Mouse (Mus musculus) spleen, adult 12 weeks (tissue): ENCODE results near the gene 1700001P01Rik.
"Not testable (repeated sequence)": the region's sequence is repeated elsewhere in the genome, so short reads cannot be mapped to it uniquely, and the experiment has no call there.

Experiments
- DNase-seq: peaks from one replicate; pipeline ENCODE4 v3.0.0; 2022; ENCODE audit warnings: low spot score

Gene 1700001P01Rik

GRCm38 (mm10) chr11:97793165-97793564 lies 17.4 kb upstream of the 1700001P01Rik start:
- no peak for DNase-seq

DNA sequence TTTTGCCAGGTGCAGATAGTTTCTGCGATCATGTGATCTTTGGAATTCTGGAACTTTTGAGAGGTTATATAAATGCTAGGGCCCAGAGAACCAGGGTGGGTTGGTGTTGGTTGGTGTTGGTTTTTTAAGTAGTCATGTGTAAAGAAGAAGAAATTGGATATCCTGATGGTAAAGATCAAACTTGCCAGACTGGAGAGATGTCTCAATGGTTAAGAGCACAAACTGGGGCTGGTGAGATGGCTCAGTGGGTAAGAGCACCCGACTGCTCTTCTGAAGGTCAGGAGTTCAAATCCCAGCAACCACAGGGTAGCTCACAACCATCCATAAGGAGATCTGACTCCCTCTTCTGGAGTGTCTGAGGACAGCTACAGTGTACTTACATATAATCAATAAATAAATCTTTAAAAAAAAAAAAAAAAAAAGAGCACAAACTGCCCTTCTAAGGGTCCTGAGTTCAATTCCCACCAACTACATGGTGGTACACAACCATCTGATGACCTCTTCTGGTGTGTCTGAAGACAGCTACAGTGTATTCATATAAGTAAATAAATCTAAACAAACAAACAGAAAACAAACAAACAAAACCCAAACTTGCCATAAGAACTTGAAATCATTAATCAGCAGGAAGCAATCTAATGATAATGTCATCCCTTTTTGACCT lies 15.2 kb upstream of the 1700001P01Rik start:
- DNase-seq: not testable (repeated sequence)

DNA sequence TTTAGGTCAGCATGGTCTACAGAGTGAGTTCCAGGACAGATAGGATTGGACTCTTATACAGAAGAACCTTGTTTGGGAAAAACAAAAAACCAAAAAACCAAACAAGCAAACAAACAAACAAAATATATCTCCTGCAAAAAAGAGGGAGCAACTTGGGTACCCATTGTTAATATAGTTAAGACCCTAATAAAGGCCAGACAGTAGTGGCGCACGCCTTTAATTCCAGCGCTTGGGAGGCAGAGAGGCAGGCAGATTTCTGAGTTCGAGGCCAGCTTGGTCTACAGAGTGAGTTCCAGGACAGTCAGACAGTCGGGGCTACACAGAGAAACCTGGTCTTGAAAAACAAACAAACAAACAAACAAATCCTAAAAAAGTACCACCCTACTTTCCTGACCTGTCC lies 14.0 kb upstream of the 1700001P01Rik start:
- DNase-seq: no peak

DNA sequence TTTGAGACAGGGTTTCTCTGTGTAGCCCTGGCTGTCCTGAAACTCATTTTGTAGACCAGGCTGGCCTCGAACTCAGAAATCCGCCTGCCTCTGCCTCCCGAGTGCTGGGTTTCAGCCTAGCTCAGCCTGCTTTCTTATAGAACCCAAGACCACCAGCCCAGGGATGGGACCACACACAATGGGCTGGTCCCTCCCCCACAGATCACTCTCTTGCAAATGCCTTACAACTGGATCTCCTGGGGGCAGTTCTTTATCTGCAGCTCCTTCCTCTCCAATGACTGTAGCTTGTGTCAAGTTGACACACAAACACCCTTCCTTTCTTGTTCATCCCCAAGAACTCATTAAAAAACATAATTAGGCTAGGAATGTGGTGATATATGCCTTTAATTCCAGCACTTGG lies 12.2 kb upstream of the 1700001P01Rik start:
- no peak for DNase-seq

GRCm38 (mm10) chr11:97782564-97782895 lies 6.8 kb upstream of the 1700001P01Rik start:
- no peak for DNase-seq

- DNase-seq: peak; percentile 98
Measured at GRCm38 (mm10) chr11:97781832-97782563, 6.3 kb upstream of the 1700001P01Rik start, which contains the start of gene Rpl23. Gene Rpl23 (minus strand): TSS chr11:97782437.

GRCm38 (mm10) chr11:97781478-97781831 lies 5.7 kb upstream of the 1700001P01Rik start:
- no peak for DNase-seq

DNA sequence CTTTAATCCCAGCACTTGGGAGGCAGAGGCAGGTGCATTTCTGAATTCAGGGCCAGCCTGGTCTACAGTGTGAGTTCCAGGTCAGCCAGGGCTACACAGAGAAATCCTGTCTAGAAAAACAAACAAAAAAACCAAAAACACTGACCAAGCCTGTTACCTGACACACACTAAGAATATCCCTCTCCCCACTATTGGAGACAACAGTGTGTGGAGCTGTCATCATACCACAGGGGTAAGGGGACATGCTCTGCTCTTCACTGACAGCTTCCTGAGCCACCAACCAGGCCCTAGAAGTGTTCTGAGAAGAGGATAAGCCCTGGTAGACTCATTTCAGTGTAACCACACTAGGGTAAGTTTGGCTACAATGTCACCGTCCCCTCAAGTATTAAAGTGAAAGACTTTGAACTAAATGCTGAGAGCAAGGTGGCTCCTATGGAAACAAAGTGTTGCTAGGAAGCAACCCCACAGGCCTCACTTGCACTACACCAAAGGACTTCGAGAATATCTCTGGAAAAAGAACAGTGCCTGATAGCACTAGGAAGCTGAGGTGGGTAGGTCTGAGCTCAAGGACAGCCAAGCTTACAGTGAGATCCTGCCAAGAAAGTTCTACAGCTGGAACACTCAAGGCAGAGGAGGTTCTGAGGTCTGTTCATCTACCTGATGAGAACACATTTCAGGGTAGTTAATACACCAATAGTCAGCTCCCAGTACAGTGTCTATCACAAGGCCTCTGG lies 4.4 kb upstream of the 1700001P01Rik start:
- no peak for DNase-seq

- DNase-seq: no peak
Measured at GRCm38 (mm10) chr11:97778918-97779317, 3.2 kb upstream of the 1700001P01Rik start.

DNA sequence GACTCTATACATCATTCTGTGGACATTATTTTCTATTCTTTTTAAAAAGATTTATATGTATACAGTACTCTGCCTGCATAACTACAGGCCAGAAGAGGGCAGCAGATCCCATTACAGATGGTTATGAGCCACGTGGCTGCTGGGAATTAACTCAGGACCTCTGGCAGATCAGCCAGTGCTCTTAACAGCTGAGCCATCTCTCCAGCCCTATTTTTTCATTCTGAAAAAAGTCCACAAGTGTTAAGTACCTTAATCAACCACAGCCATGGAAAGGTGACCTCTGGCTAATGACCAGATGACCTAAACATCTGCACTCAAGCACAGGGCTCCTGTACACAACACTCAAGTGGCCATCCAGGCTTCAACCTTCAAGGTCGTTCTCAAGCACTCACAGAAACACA lies 1.4 kb upstream of the 1700001P01Rik start:
- DNase-seq: no peak

GRCm38 (mm10) chr11:97776497-97777128 lies 895 bp upstream of the 1700001P01Rik start:
- no peak for DNase-seq

GRCm38 (mm10) chr11:97775186-97775585 lies 532 bp downstream of the 1700001P01Rik start:
- no peak for DNase-seq

DNA sequence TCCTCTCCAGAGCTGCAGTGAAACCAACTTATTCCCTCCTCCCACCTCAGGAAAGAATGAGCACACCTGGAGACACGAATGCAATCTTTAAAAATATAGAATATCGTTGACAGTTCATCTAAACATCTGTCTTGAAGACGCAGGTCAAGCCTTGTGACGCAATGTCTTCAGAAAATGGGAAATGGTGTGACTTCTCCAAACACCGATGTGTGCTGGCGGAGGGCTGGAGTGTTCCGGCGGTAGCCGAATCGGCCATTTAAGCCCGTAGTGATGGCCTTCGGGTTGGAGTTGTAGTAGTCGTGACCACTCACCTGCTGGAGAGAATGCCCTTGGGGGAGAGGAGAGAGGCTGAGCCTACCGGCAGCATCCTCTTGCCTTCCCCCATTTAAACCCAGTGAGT lies 4.3 kb downstream of the 1700001P01Rik start:
- no peak for DNase-seq

GRCm38 (mm10) chr11:97769704-97770103 lies 6.0 kb downstream of the 1700001P01Rik start:
- no peak for DNase-seq

- DNase-seq: peak; percentile 90
Measured at GRCm38 (mm10) chr11:97766154-97766881, 9.4 kb downstream of the 1700001P01Rik start, which contains the start of gene Cwc25. Gene Cwc25 (minus strand): TSS chr11:97766556.

DNA sequence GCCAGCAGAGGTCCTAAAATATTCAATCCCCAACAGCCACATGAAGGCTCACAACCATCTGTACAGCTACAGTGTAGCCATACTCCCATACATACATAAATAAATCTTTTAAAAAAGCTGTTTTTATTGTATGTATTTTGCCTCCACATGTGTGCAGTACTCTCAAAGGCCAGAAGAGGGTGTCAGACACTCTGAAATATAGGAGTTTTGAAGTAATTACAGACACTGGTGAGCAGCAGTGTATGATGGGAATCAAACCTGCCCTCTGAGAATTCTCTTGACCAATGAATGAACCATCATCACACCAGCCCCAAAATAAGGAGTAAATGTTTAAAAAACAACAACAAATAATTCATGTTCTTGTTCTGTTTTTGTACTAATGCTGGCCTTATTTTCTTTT lies 14.1 kb downstream of the 1700001P01Rik start:
- DNase-seq: no peak

DNA sequence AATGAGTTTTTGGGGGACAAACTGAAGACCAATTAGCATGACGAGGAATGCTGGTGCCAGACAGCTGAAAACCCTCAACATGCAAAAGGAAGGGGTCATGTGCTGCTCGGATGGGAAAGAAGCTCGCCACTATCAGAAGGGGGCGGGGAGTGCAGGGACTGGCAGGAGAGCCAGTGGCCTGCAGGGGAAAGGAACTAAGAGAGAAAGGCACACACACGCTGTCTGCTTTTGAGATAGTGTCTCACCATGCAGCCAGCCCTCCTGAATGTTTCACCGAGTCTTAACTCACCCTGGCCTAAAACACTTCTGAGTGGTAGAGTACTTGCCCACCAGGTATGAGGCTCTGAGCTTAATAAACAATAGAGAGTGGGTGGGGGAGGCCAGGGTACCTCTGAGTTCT lies 16.8 kb downstream of the 1700001P01Rik start:
- DNase-seq: no peak

DNA sequence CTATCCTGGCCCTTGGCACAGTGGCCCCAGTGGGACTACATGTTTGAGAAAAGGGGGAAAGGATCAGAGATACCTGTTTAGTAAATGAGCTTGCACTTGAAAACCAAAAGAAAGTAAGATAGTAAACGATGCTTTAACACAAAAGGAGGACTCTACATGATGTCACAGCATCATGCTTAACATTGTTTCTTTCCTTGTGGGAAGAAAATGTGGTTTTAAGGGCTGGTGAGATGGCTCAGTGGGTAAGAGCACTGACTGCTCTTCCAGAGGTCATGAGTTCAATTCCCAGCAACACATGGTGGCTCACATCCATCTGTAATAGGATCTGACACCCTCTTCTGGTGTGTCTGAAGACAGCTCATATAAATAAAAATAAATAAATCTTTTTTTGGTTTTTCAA lies 17.6 kb downstream of the 1700001P01Rik start:
- DNase-seq: no peak

DNA sequence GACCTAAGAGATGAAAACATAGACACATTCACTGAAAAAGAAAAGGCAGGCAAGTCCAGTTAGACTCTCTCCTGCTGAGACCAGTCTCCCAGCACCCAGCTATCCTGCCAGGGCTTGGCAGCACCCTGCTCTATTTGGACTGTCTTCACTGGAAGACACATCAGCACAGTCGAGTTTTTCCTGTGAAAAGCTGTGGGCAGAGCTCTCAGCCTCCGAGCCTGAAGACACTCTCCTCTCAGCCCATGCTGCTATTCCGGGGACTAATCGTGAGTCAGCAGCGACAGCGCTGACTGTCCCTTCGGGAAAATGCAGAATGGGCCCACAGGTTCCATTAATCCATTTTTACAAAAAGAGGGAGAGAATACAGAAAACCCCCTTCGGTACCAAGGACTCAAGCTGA lies 22.4 kb downstream of the 1700001P01Rik start:
- DNase-seq: no peak

GRCm38 (mm10) chr11:97748496-97748895 lies 27.2 kb downstream of the 1700001P01Rik start:
- no peak for DNase-seq

- DNase-seq: no peak
Measured at GRCm38 (mm10) chr11:97747773-97748172, 27.9 kb downstream of the 1700001P01Rik start.

DNA sequence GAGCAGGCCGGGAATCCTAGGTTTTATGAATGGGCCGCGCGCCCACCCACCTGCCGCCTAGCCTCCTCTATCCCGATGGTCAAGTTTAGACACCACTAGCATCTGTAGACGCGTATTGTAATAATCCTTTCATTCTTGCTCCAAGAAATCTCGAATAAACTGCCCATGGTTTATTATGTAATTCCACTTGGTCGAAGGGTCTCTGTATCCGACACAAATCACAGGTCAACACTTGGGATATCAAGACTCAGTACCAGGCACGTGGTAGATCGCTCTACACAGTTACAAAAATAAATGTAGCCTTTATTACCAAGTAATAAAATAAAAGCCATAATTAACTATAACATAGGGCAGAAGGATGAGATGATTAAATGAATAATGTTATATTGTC lies 30.4 kb downstream of the 1700001P01Rik start:
- no peak for DNase-seq
